Mouse (Mus musculus) CH12.LX (cell line): ENCODE data around the gene Plbd2. TPM values are rescaled to one million over a fixed set of nuclear protein-coding genes. Genes with fewer than 3 reads are reported as not detected.

ENCODE experiments used
- DNase-seq: peaks from one replicate; pipeline ENCODE4 v3.0.0-alpha.2; 2013; ENCODE audit errors: extremely low read depth
- H3K27ac ChIP-seq: 2 replicates; pipeline ENCODE4 v1.5.1; 2012; ENCODE audit warnings: low read depth, mild to moderate bottlenecking, control low read depth, moderate library complexity; ENCODE audit not compliant: insufficient read depth
- H3K27me3 ChIP-seq: replicated peaks from 2 replicates; pipeline ENCODE3; 2012; ENCODE audit warnings: inconsistent platforms
- H3K36me3 ChIP-seq, 2 experiments: replicated peaks in 1 of 2; 2 replicates each; pipeline versions ENCODE3 to v1.6.1; 2012; ENCODE audit warnings: inconsistent platforms in 1 of 2, low read length in 1 of 2, mild to moderate bottlenecking in 1 of 2, mixed read lengths in 1 of 2, moderate library complexity in 1 of 2; ENCODE audit not compliant: control insufficient read depth in 1 of 2, insufficient read depth in 1 of 2
- H3K4me1 ChIP-seq, 2 experiments: 2 replicates each; pipeline ENCODE4 v1.6.1; 2012; ENCODE audit warnings: inconsistent platforms in 1 of 2, moderate library complexity in 1 of 2; ENCODE audit not compliant: insufficient read depth in 2 of 2, control insufficient read depth in 1 of 2
- H3K4me2 ChIP-seq: 2 replicates; pipeline ENCODE4 v1.6.1; 2012; ENCODE audit warnings: low read depth, mild to moderate bottlenecking, control low read depth; ENCODE audit not compliant: poor library complexity, insufficient read depth, severe bottlenecking
- H3K4me3 ChIP-seq, 3 experiments: fragments of 150-350 bp in 1 of 3; sonication (generic) in 1 of 3; replicated peaks in 1 of 3; 2 replicates each; pipeline versions ENCODE3 to v1.5.1; 2011 to 2012; ENCODE audit warnings: low read depth in 2 of 3, low read length in 2 of 3, mild to moderate bottlenecking in 2 of 3, moderate library complexity in 2 of 3, control low read depth in 1 of 3, improper control_type of control experiment in 1 of 3, inconsistent platforms in 1 of 3, mixed read lengths in 1 of 3; ENCODE audit not compliant: poor library complexity in 1 of 3
- H3K79me2 ChIP-seq: replicated peaks from 2 replicates; pipeline ENCODE4 v1.6.1; 2012; ENCODE audit warnings: mild to moderate bottlenecking, moderate library complexity; ENCODE audit not compliant: control insufficient read depth, poor library complexity, insufficient read depth, severe bottlenecking; ENCODE audit errors: extremely low read depth
- H3K9ac ChIP-seq: 2 replicates; pipeline ENCODE4 v1.6.1; 2012; ENCODE audit warnings: low read depth, mild to moderate bottlenecking, control low read depth, moderate library complexity; ENCODE audit not compliant: insufficient read depth
- H3K9me3 ChIP-seq: replicated peaks from 2 replicates; pipeline ENCODE3; 2012; ENCODE audit warnings: low read length, inconsistent platforms, mixed read lengths
- BHLHE40 ChIP-seq: IDR thresholded peaks from 2 replicates; pipeline ENCODE4 v1.6.1; 2011; ENCODE audit warnings: mild to moderate bottlenecking, low read depth, low read length, improper control_type of control experiment
- E2F4 ChIP-seq: IDR thresholded peaks from 2 replicates; pipeline ENCODE4 v1.6.1; 2011; ENCODE audit warnings: low read depth, low read length, improper control_type of control experiment; ENCODE audit not compliant: insufficient replicate concordance
- ELF1 ChIP-seq: IDR thresholded peaks from 2 replicates; pipeline ENCODE4 v1.6.1; 2014; ENCODE audit warnings: low read depth, mild to moderate bottlenecking, inconsistent platforms, low read length, improper control_type of control experiment
- ETS1 ChIP-seq: conservative IDR thresholded peaks from 2 replicates; pipeline ENCODE4 v1.6.1; 2012; ENCODE audit warnings: low read depth, mild to moderate bottlenecking, inconsistent platforms, low read length, improper control_type of control experiment, moderate library complexity
- GABPA ChIP-seq: IDR thresholded peaks from 2 replicates; pipeline ENCODE4 v1.6.1; 2012; ENCODE audit warnings: low read depth, low read length, improper control_type of control experiment, inconsistent platforms; ENCODE audit not compliant: insufficient replicate concordance
- HCFC1 ChIP-seq: IDR thresholded peaks from 2 replicates; pipeline ENCODE4 v1.6.1; 2012; ENCODE audit warnings: low read depth, mild to moderate bottlenecking, inconsistent platforms, low read length, improper control_type of control experiment
- JUND ChIP-seq: conservative IDR thresholded peaks from 2 replicates; pipeline ENCODE4 v1.6.1; 2011; ENCODE audit warnings: low read depth, low read length, improper control_type of control experiment
- KAT2A ChIP-seq: IDR thresholded peaks from 2 replicates; pipeline ENCODE4 v1.6.1; 2012; ENCODE audit warnings: low read length, improper control_type of control experiment, inconsistent platforms; ENCODE audit not compliant: insufficient replicate concordance
- MAFK ChIP-seq: IDR thresholded peaks from 2 replicates; pipeline ENCODE4 v1.6.1; 2011; ENCODE audit warnings: low read length, improper control_type of control experiment; ENCODE audit not compliant: insufficient replicate concordance
- MAZ ChIP-seq: IDR thresholded peaks from 2 replicates; pipeline ENCODE4 v1.6.1; 2012; ENCODE audit warnings: low read depth, mild to moderate bottlenecking, inconsistent platforms, low read length, improper control_type of control experiment, moderate library complexity
- MEF2A ChIP-seq: IDR thresholded peaks from 2 replicates; pipeline ENCODE4 v1.6.1; 2014; ENCODE audit warnings: low read depth, mild to moderate bottlenecking, inconsistent platforms, low read length, improper control_type of control experiment, borderline replicate concordance
- MYC ChIP-seq: IDR thresholded peaks from 2 replicates; pipeline ENCODE4 v1.6.1; 2011; ENCODE audit warnings: low read depth, mild to moderate bottlenecking, improper control_type of control experiment, low read length
- NRF1 ChIP-seq: IDR thresholded peaks from 2 replicates; pipeline ENCODE4 v1.6.1; 2014; ENCODE audit warnings: low read depth, mild to moderate bottlenecking, inconsistent platforms, low read length, improper control_type of control experiment, moderate library complexity
- PAX5 ChIP-seq: IDR thresholded peaks from 2 replicates; pipeline ENCODE4 v1.6.1; 2012; ENCODE audit warnings: low read length, inconsistent platforms, mixed read lengths
- POLR2A ChIP-seq: IDR thresholded peaks from 2 replicates; pipeline ENCODE4 v1.6.1; 2011; ENCODE audit warnings: low read depth, mild to moderate bottlenecking, improper control_type of control experiment, low read length
- RAD21 ChIP-seq: IDR thresholded peaks from 2 replicates; pipeline ENCODE4 v1.6.1; 2011; ENCODE audit warnings: low read depth, mild to moderate bottlenecking, low read length, improper control_type of control experiment, moderate library complexity
- RCOR1 ChIP-seq: conservative IDR thresholded peaks from 2 replicates; pipeline ENCODE4 v1.6.1; 2012; ENCODE audit warnings: low read depth, mild to moderate bottlenecking, inconsistent platforms, low read length, improper control_type of control experiment
- USF1 ChIP-seq: IDR thresholded peaks from 2 replicates; pipeline ENCODE4 v1.6.1; 2014; ENCODE audit warnings: low read depth, mild to moderate bottlenecking, inconsistent platforms, low read length, improper control_type of control experiment
- USF2 ChIP-seq: conservative IDR thresholded peaks from 2 replicates; pipeline ENCODE4 v1.6.1; 2011; ENCODE audit warnings: low read depth, low read length, improper control_type of control experiment
- ZC3H11A ChIP-seq: IDR thresholded peaks from 2 replicates; pipeline ENCODE4 v1.6.1; 2012; ENCODE audit warnings: low read depth, mild to moderate bottlenecking, inconsistent platforms, low read length, improper control_type of control experiment
- ZKSCAN1 ChIP-seq: IDR thresholded peaks from 2 replicates; pipeline ENCODE4 v1.6.1; 2012; ENCODE audit warnings: low read depth, inconsistent platforms, low read length, improper control_type of control experiment, borderline replicate concordance
- ZMIZ1 ChIP-seq: IDR thresholded peaks from 2 replicates; pipeline ENCODE4 v1.6.1; 2012; ENCODE audit warnings: low read depth, mild to moderate bottlenecking, inconsistent platforms, low read length, improper control_type of control experiment
- ZNF384 ChIP-seq: IDR thresholded peaks from 2 replicates; pipeline ENCODE4 v1.6.1; 2012; ENCODE audit warnings: low read depth, low read length, improper control_type of control experiment, inconsistent platforms
- dilution Hi-C: fragments of 300-500 bp; cut with MboI; formaldehyde crosslinking; loops from 2 replicates; pipeline ENCODE4 v1.14.3; 2020; ENCODE audit warnings: low sequenced_read_pairs; ENCODE audit not compliant: extremely low pct_unique_long_range_greater_than_20kb, extremely low pct_ligation_motif_present
- in situ Hi-C: fragments of 300-500 bp; cut with MboI; formaldehyde crosslinking; loops from 3 replicates; pipeline ENCODE4 v1.14.3; 2019; ENCODE audit warnings: low sequenced_read_pairs, low pct_ligation_motif_present, low pct_unique_long_range_greater_than_20kb, mixed read lengths
- polyA plus RNA-seq: library from polyadenylated mRNA; unstranded; fragments of >175 nt; gene quantifications from 2 replicates; pipeline ENCODE4 v1.2.1, GENCODE M21; 2012; ENCODE audit warnings: low read depth; ENCODE audit not compliant: insufficient read length
- total RNA-seq, 2 experiments: library from RNA; depleted of rRNA; stranded (reverse); fragments of 300-350 nt in 1 of 2; fragments of >200 nt in 1 of 2; gene quantifications; 2 replicates each; pipeline ENCODE4 v1.2.3; 2012 to 2014

The Plbd2 gene
- total and polyA plus RNA-seq, 3 experiments: 9.0 to 28.8 (median 21.3) TPM

DNA sequence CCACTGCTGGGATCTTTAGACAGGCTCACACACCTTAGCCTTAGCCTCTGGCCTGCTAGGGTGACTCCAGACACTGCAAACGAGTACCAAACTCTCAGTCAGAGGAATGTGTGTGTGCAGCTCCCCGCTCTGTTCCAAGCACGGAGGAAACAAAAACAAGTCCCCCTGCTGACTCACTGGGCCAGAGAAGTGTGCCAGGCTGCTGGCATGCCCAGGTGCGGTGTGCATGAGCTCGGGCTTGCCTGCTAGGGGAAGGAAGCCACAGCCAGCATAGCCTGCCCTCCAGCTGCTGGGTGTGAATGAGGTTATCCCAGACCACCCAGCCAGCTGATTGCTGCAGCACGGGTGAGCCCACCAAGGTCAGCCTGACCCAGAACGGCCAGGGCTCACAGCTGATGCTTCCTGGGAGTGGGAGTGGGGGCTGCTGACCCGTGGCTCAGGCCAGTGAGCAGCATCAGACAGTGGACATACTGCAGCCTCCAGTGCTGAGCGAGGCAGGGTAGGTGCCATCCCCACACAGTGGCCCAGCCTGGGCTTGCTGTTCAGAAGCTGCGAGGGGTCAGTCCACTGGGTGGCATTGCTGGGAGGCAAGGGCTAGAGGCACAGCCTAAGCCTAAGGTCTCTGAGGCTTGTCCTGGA, 8.2 kb downstream of the Plbd2 start:
- dilution Hi-C loops: no loop called here
- no peak for TF ChIP-seq PAX5
- TF ChIP-seq USF1: no peak
- TF ChIP-seq GABPA: no peak
- 0 out of 2 replicates have a peak, but pooled peaks have one; percentile 16 for TF ChIP-seq ETS1
- no peak for TF ChIP-seq ZMIZ1
- no peak for TF ChIP-seq MAZ
- no peak for TF ChIP-seq NRF1
- TF ChIP-seq RAD21: no peak
- TF ChIP-seq ZKSCAN1: no peak
- TF ChIP-seq MAFK: no peak
- TF ChIP-seq KAT2A: no peak
- TF ChIP-seq RCOR1: no peak
- TF ChIP-seq USF2: no peak
- no peak for TF ChIP-seq JUND
- no peak for TF ChIP-seq ZC3H11A
- no peak for TF ChIP-seq HCFC1
- TF ChIP-seq BHLHE40: peak; percentile 52
- no peak for TF ChIP-seq POLR2A
- TF ChIP-seq, all 38 proteins: peak for 2

DNA sequence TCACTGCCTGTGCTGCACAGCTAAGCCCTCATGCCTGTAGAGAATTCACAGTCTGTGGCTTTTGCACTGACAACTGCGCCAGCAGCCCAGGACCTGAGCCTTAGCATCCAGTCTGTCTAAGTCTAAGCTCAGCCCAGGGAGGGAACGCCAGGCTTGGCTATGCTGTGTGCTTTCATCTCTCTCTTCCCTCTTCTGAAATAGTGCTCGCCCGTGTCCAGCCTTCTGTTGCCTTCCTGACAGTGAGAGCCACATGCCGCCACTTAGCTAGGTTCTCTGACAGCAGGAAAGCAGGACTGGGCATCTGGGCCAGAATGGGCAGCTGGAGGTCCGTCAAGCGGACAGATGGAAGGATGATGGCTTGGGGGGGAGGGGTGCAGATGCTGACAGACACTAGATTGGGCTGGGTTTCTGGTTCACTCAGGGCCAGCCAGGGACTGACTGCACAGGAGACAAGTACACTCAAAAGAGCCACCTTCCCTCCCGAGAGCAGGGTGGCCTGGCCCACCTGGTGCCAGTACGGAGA, 9.5 kb downstream of the Plbd2 start:
- Histone ChIP-seq H3K36me3 (peaks cover 43 to 79% of the 10 kb centered on the region in 2 experiments), H3K4me3 (no peak overlapping the region), H3K27me3 (no peaks in the 10 kb centered on the region), H3K27ac (no peak overlapping the region), H3K79me2 (no peaks in the 10 kb centered on the region), H3K4me2 (no peak overlapping the region), H3K9ac (no peak overlapping the region), H3K4me1 (peaks cover 40 to 90% of the 10 kb centered on the region in 2 experiments), H3K9me3 (peaks cover 3% of the 10 kb centered on the region)
- TF ChIP-seq MYC: no peak
- no peak for TF ChIP-seq KAT2A
- TF ChIP-seq RCOR1: no peak
- TF ChIP-seq MEF2A: no peak
- TF ChIP-seq ZNF384: no peak
- no peak for TF ChIP-seq USF1
- TF ChIP-seq E2F4: no peak
- no peak for TF ChIP-seq ZC3H11A
- TF ChIP-seq ELF1: no peak
- dilution Hi-C loops (no loop called here), in situ Hi-C loops (no loop called here)
- no peak for DNase-seq

More for the DNA sequence above, 8.2 kb downstream of the Plbd2 start:
- peaks cover 44 to 93% of the 10 kb centered on the region in 2 experiments for H3K4me1 ChIP-seq
- H3K79me2 ChIP-seq: no peaks in the 10 kb centered on the region
- H3K27ac ChIP-seq: peak overlapping the region; percentile 39
- H3K36me3 ChIP-seq: peaks cover 44 to 79% of the 10 kb centered on the region in 2 experiments
- H3K9me3 ChIP-seq: peaks cover 3% of the 10 kb centered on the region
- H3K4me2 ChIP-seq: peak overlapping the region; percentile 32; the same call in 1 of the 2 replicates
- H3K27me3 ChIP-seq: no peaks in the 10 kb centered on the region
- in situ Hi-C loops: no loop called here
- DNase-seq: no peak
- H3K4me3 ChIP-seq: peak overlapping the region in 1 of 3 experiments; percentile 9
- no peak overlapping the region for H3K9ac ChIP-seq
